In the genomic region with DNA sequence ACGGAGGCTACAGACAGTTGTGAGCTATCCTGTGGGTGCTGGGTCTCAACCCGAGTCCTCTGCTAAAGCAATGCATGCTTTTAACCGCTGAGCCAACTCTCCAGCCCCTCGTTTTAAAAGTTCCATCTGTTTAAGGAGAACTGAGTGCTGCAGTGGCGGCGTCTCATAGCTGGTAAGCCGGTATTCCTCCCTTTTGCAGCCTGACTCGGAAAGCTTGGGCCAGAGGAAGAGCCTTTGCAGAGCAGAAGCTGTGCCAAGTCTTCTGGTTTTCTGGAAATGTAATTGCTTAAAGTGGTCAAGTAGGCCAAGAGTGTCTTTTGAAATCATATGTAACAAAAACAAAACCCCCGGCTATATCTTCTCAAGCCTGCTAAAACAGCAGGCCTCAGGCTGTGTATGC, we compare ENCODE assay signal across 26 mouse cellular contexts. TPM values are rescaled to one million over a fixed set of nuclear protein-coding genes. Genes with fewer than 3 reads are reported as not detected.
DNase-seq lines count a peak whose midpoint lies in the region; ATAC-seq and TF ChIP-seq lines count a peak whose summit lies in the region.
"Had no signal": no experiment of that assay in that cellular context is flagged by ENCODE, and none has a peak within 500 bp of the region (broad histone marks: within the 10 kb centered on the region; RNA-seq: fewer than 3 reads in every experiment).

No protein-coding gene starts in this region.

- no peak for ATAC-seq in lung, embryonic 15.5 days (ENCODE audit: borderline replicate concordance, extremely low read depth, low FRiP score, low TSS enrichment)
- ATAC-seq in stomach, postnatal 0 days (ENCODE audit: low FRiP score, low TSS enrichment), result no peak
- ATAC-seq: forebrain, embryonic 15.5 days; midbrain, embryonic 16.5 days had no signal

- TF ChIP-seq CTCF in lung, adult 2 months (IDR thresholded peaks at IDR 0.05; ENCODE audit: insufficient read depth, low read length), result no peak
- TF ChIP-seq CTCF in stomach, postnatal 0 days (IDR thresholded peaks at IDR 0.05; ENCODE audit: low read depth), result no peak

- TF ChIP-seq EP300 in stomach, postnatal 0 days (optimal IDR thresholded peaks at IDR 0.05), result no peak

- intact Hi-C loops in heart, postnatal 14 days (cut with DNase I), result no loop called here

- DNase-seq in heart, adult 11 months, result peak; percentile 80
- DNase-seq in heart, postnatal 14 days, result no peak
- DNase-seq in lung, adult 2 months, result no peak
- DNase-seq in adipocyte (ENCODE audit: low spot score), result peak; percentile 83
- DNase-seq in stomach, postnatal 0 days (ENCODE audit: low spot score), result no peak
- no peak for DNase-seq in thymus, postnatal 10 days (ENCODE audit: low spot score in 2 of 2)
- DNase-seq: adrenal gland, adult 8-10 months; cerebellum, adult 18-20 months; cerebellum, postnatal 25 days; gastrocnemius, postnatal 10 days; heart, adult 18-20 months; heart, postnatal 10 days; kidney, adult 8-10 months; kidney, postnatal 14 days; thymus, adult 2 months had no signal

- H3K27ac ChIP-seq in lung, embryonic 15.5 days, result peak overlapping the region; percentile 55
- peak overlapping the region; percentile 1; the same call in 1 of the 2 replicates for H3K27ac ChIP-seq in stomach, postnatal 0 days (replicated peaks)
- H3K27ac ChIP-seq: embryonic facial prominence, embryonic 13.5 days; forebrain, embryonic 15.5 days; layer of hippocampus, adult 2 months; limb, embryonic 13.5 days; liver, embryonic 14.5 days; midbrain, embryonic 10.5 days; neural tube, embryonic 13.5 days had no signal

- 60% methylated on average over 9 of the region's 9 CpGs for WGBS in lung, embryonic 15.5 days
- 61% methylated on average over 9 of the region's 9 CpGs for WGBS in lung, adult 2 months
- 44% methylated on average over 9 of the region's 9 CpGs for WGBS in stomach, postnatal 0 days

- TF ChIP-seq POLR2A in lung, adult 2 months (IDR thresholded peaks at IDR 0.05; ENCODE audit: borderline replicate concordance, extremely low read depth, low read depth, low read length), result no peak

- no peaks in the 10 kb centered on the region for H3K27me3 ChIP-seq in lung, embryonic 15.5 days
- H3K27me3 ChIP-seq in stomach, postnatal 0 days (ENCODE audit: control insufficient read depth, insufficient read depth, low read length), result no peaks in the 10 kb centered on the region
- H3K27me3 ChIP-seq: embryonic facial prominence, embryonic 13.5 days; forebrain, embryonic 15.5 days; heart, embryonic 12.5 days; limb, embryonic 13.5 days; neural tube, embryonic 13.5 days had no signal

- peaks cover 11% of the 10 kb centered on the region for H3K4me1 ChIP-seq in lung, embryonic 15.5 days
- H3K4me1 ChIP-seq in lung, adult 2 months (ENCODE audit: control insufficient read depth, insufficient read depth, low read length), result peaks cover 14% of the 10 kb centered on the region
- H3K4me1 ChIP-seq in stomach, postnatal 0 days (replicated peaks; ENCODE audit: control insufficient read depth, insufficient read depth), result 0 out of 2 replicates have a peak, but pooled peaks cover 2% of the 10 kb centered on the region
- H3K4me1 ChIP-seq: embryonic facial prominence, embryonic 13.5 days; forebrain, embryonic 15.5 days; limb, embryonic 13.5 days; midbrain, embryonic 10.5 days; neural tube, embryonic 13.5 days had no signal

- no peak overlapping the region for H3K9ac ChIP-seq in lung, embryonic 15.5 days
- H3K9ac ChIP-seq in stomach, postnatal 0 days (ENCODE audit: low read length), result peak overlapping the region; percentile 2; the same call in 1 of the 2 replicates
- H3K9ac ChIP-seq: embryonic facial prominence, embryonic 13.5 days; forebrain, embryonic 15.5 days; heart, embryonic 12.5 days; limb, embryonic 13.5 days; liver, embryonic 14.5 days; neural tube, embryonic 13.5 days had no signal

- H3K4me3 ChIP-seq in lung, embryonic 15.5 days, result no peak overlapping the region
- no peak overlapping the region for H3K4me3 ChIP-seq in lung, adult 2 months (replicated peaks; ENCODE audit: extremely low read depth, low read depth, low read length)
- no peak overlapping the region for H3K4me3 ChIP-seq in stomach, postnatal 0 days (ENCODE audit: low read depth, low read length)
- H3K4me3 ChIP-seq: embryonic facial prominence, embryonic 13.5 days; forebrain, embryonic 15.5 days; heart, embryonic 12.5 days; layer of hippocampus, adult 2 months; limb, embryonic 13.5 days; midbrain, embryonic 10.5 days; myocyte; neural tube, embryonic 13.5 days had no signal

- peaks cover 20% of the 10 kb centered on the region for H3K36me3 ChIP-seq in lung, embryonic 15.5 days
- peaks cover 16% of the 10 kb centered on the region; the same call in 1 of the 2 replicates for H3K36me3 ChIP-seq in stomach, postnatal 0 days (ENCODE audit: control insufficient read depth, insufficient read depth, low read length)
- H3K36me3 ChIP-seq: forebrain, embryonic 15.5 days had no signal

- H3K4me2 ChIP-seq in lung, embryonic 15.5 days, result no peak overlapping the region
- H3K4me2 ChIP-seq in stomach, postnatal 0 days (replicated peaks; ENCODE audit: low read depth), result no peak overlapping the region
- H3K4me2 ChIP-seq: embryonic facial prominence, embryonic 13.5 days; forebrain, embryonic 15.5 days; heart, embryonic 12.5 days; limb, embryonic 13.5 days; neural tube, embryonic 13.5 days had no signal

- H3K9me3 ChIP-seq in lung, embryonic 15.5 days, result no peaks in the 10 kb centered on the region
- H3K9me3 ChIP-seq in stomach, postnatal 0 days (ENCODE audit: control insufficient read depth, low read length), result no peaks in the 10 kb centered on the region
- H3K9me3 ChIP-seq: embryonic facial prominence, embryonic 13.5 days; forebrain, embryonic 15.5 days; heart, embryonic 12.5 days; midbrain, embryonic 10.5 days; neural tube, embryonic 13.5 days had no signal

RNA-seq across cellular contexts. Expression of a gene that starts 9.8 kb away (rescaled TPM):
- 1 to 10 TPM; 3.3 to 4.3 TPM for total RNA-seq in heart, postnatal 14 days (2021)
- 2.9 and 4.3 TPM in 2 replicates for polyA plus RNA-seq in lung, embryonic 15.5 days (2015; fragmentation: Nextera tagmentation; extraction: Ambion mirVana)
- 1.9 and 2.0 TPM in 2 replicates for polyA plus RNA-seq in lung, adult 2 months (2012; rRNA removed)
- polyA plus RNA-seq in stomach, postnatal 0 days (2015; fragmentation: Nextera tagmentation; extraction: Ambion mirVana), result 2.2 and 2.6 TPM in 2 replicates

RNA-seq across cellular contexts. Expression of a gene that starts 14.3 kb away (rescaled TPM):
- 100 to 1,000 TPM; 357 to 392 TPM for total RNA-seq in heart, postnatal 14 days (2021)
- 1,477 and 1,532 TPM in 2 replicates for polyA plus RNA-seq in lung, embryonic 15.5 days (2015; fragmentation: Nextera tagmentation; extraction: Ambion mirVana)
- polyA plus RNA-seq in lung, adult 2 months (2012; rRNA removed), result 771 and 1,159 TPM in 2 replicates
- 2,935 and 3,187 TPM in 2 replicates for polyA plus RNA-seq in stomach, postnatal 0 days (2015; fragmentation: Nextera tagmentation; extraction: Ambion mirVana)

RNA-seq across cellular contexts. Expression of a gene that starts 17.4 kb away (rescaled TPM):
- 10 to 100 TPM; 22.3 to 23.6 TPM for total RNA-seq in heart, postnatal 14 days (2021)
- 28.8 and 31.5 TPM in 2 replicates for polyA plus RNA-seq in lung, embryonic 15.5 days (2015; fragmentation: Nextera tagmentation; extraction: Ambion mirVana)
- polyA plus RNA-seq in lung, adult 2 months (2012; rRNA removed), result 94.9 and 97.2 TPM in 2 replicates
- polyA plus RNA-seq in stomach, postnatal 0 days (2015; fragmentation: Nextera tagmentation; extraction: Ambion mirVana), result 15.0 and 15.1 TPM in 2 replicates

RNA-seq across cellular contexts. Expression of a gene that starts 39.3 kb away (rescaled TPM):
- total RNA-seq in heart, postnatal 14 days (2021), result 1 to 10 TPM; 7.0 to 8.4 TPM
- 14.6 and 14.9 TPM in 2 replicates for polyA plus RNA-seq in lung, embryonic 15.5 days (2015; fragmentation: Nextera tagmentation; extraction: Ambion mirVana)
- 13.2 and 15.1 TPM in 2 replicates for polyA plus RNA-seq in lung, adult 2 months (2012; rRNA removed)
- polyA plus RNA-seq in stomach, postnatal 0 days (2015; fragmentation: Nextera tagmentation; extraction: Ambion mirVana), result 7.8 and 8.5 TPM in 2 replicates

RNA-seq across cellular contexts. Expression of a gene that starts 40.8 kb away (rescaled TPM):
- 1,000 to 10,000 TPM; 1,645 to 1,937 TPM for total RNA-seq in heart, postnatal 14 days (2021)
- polyA plus RNA-seq in lung, embryonic 15.5 days (2015; fragmentation: Nextera tagmentation; extraction: Ambion mirVana), result 3,783 and 4,172 TPM in 2 replicates
- polyA plus RNA-seq in lung, adult 2 months (2012; rRNA removed), result 1,224 and 1,373 TPM in 2 replicates
- 3,550 and 3,693 TPM in 2 replicates for polyA plus RNA-seq in stomach, postnatal 0 days (2015; fragmentation: Nextera tagmentation; extraction: Ambion mirVana)

Comparison
In these comparisons a context has a peak if more than half of its experiments do, and no peak if none do; other contexts are left out.
1. DNase-seq: peak in heart, adult 11 months (single experiment) and adipocyte (single experiment); none in heart, postnatal 14 days (0 of 2), lung, adult 2 months (single experiment), stomach, postnatal 0 days (single experiment) and thymus, postnatal 10 days (0 of 2).